Mouse (Mus musculus) urinary bladder, postnatal 0 days (tissue): ENCODE results near the gene 8030474K03Rik. TPM values are rescaled to one million over a fixed set of nuclear protein-coding genes. Genes with fewer than 3 reads are reported as not detected.

Experiments used
- polyA plus RNA-seq: library from polyadenylated mRNA; unstranded; fragments of >200 nt; fragmentation: Nextera tagmentation; extraction: Ambion mirVana; gene quantifications from 2 replicates; pipeline ENCODE4 v1.2.1, GENCODE M21; 2015

8030474K03Rik gene
- 0.25 and 0.29 TPM in 2 replicates for polyA plus RNA-seq

GRCm38 (mm10) chrX:101794342-101794741 is at the start of gene 8030474K03Rik, which contains the start of gene Gm4779:
Gene 8030474K03Rik, plus strand, starts transcription at chrX:101794656.
Gene Gm4779, minus strand, starts transcription at chrX:101794423.

Other genes starting within 250 kb of the 8030474K03Rik start
- 44.0 and 52.2 TPM in 2 replicates for gene Ogt, start 154.6 kb upstream of the 8030474K03Rik start, polyA plus RNA-seq
- 0.12 and 0.35 TPM in 2 replicates for gene Cxcr3, start 60.4 kb upstream of the 8030474K03Rik start, polyA plus RNA-seq
- 0.13 TPM in 1 of 2 replicates, not detected in the other for gene Gm4779, start 233 bp upstream of the 8030474K03Rik start, polyA plus RNA-seq
- 10.2 and 12.6 TPM in 2 replicates for gene Nhsl2, start 54.7 kb downstream of the 8030474K03Rik start, polyA plus RNA-seq